Mouse (Mus musculus) liver, embryonic 14.5 days (tissue): ENCODE measurements around the gene Plekha5.

Experiments used
- CTCF ChIP-seq: IDR thresholded peaks from 2 replicates; pipeline ENCODE4 v1.5.1; 2016; ENCODE audit warnings: antibody characterized with exemption, low read depth, control low read depth
- EP300 ChIP-seq: IDR thresholded peaks from 2 replicates; pipeline ENCODE4 v1.6.1; 2016; ENCODE audit warnings: antibody characterized with exemption, low read depth

GRCm38 (mm10) chr6:140481701-140482460, 58.0 kb downstream of the Plekha5 start:
- no peak for TF ChIP-seq CTCF
- no peak for TF ChIP-seq EP300
